In genomic region chr3:21564847-21565485, GRCm38 (mm10) we compare ENCODE assay signal across 8 mouse cellular contexts.
DNase-seq lines count a peak whose midpoint lies in the region; ATAC-seq lines count a peak whose summit lies in the region.

No protein-coding gene starts in this region.

- H3K9me3 ChIP-seq in kidney, embryonic 15.5 days (replicated peaks): no peaks in the 10 kb centered on the region
- H3K9me3 ChIP-seq in embryonic facial prominence, embryonic 13.5 days: no peaks in the 10 kb centered on the region
- no peaks in the 10 kb centered on the region for H3K9me3 ChIP-seq in heart, embryonic 14.5 days (ENCODE audit: control insufficient read depth, low read length)
- H3K9me3 ChIP-seq in midbrain, embryonic 12.5 days: no peaks in the 10 kb centered on the region

- peaks cover 30% of the 10 kb centered on the region for H3K4me1 ChIP-seq in kidney, embryonic 15.5 days
- H3K4me1 ChIP-seq in embryonic facial prominence, embryonic 13.5 days: peaks cover 20% of the 10 kb centered on the region
- peaks cover 15 to 19% of the 10 kb centered on the region in 2 experiments for H3K4me1 ChIP-seq in heart, embryonic 14.5 days (ENCODE audit: control insufficient read depth in 2 of 2, insufficient read depth in 2 of 2, low read length in 2 of 2)
- H3K4me1 ChIP-seq in midbrain, embryonic 12.5 days: peaks cover 14% of the 10 kb centered on the region

- ATAC-seq in kidney, embryonic 15.5 days (replicated peaks; ENCODE audit: low FRiP score): peak; percentile 90
- ATAC-seq in embryonic facial prominence, embryonic 13.5 days (ENCODE audit: insufficient number of reproducible peaks, insufficient read depth, low FRiP score, low TSS enrichment, low read depth): no peak
- ATAC-seq in heart, embryonic 14.5 days (ENCODE audit: insufficient number of reproducible peaks, insufficient read depth, low FRiP score, low read depth): peak; percentile 13; the same call in 1 of the 2 replicates
- ATAC-seq in midbrain, embryonic 12.5 days (ENCODE audit: low FRiP score, low read depth): no peak

- H3K27ac ChIP-seq in kidney, embryonic 15.5 days: peak overlapping the region; percentile 77
- H3K27ac ChIP-seq in embryonic facial prominence, embryonic 13.5 days: peak overlapping the region; percentile 80
- peak overlapping the region; percentile 73 to 79 for H3K27ac ChIP-seq in heart, embryonic 14.5 days (replicated peaks in 1 of 2; ENCODE audit: control insufficient read depth in 1 of 2, insufficient read depth in 1 of 2, low read depth in 2 of 2, low read length in 2 of 2)
- peak overlapping the region; percentile 72; the same call in 1 of the 2 replicates for H3K27ac ChIP-seq in midbrain, embryonic 12.5 days (replicated peaks)

- DNase-seq in kidney, adult 11 months: no peak
- no peak for DNase-seq in cerebellum, adult 9-11 months
- no peak for DNase-seq in adrenal gland, postnatal 4 days (ENCODE audit: low spot score in 2 of 2)
- no peak for DNase-seq in thymus, postnatal 14 days

- no peaks in the 10 kb centered on the region for H3K27me3 ChIP-seq in kidney, embryonic 15.5 days
- no peaks in the 10 kb centered on the region for H3K27me3 ChIP-seq in embryonic facial prominence, embryonic 13.5 days
- no peaks in the 10 kb centered on the region for H3K27me3 ChIP-seq in heart, embryonic 14.5 days (ENCODE audit: control insufficient read depth, insufficient read depth, low read length)
- no peaks in the 10 kb centered on the region for H3K27me3 ChIP-seq in midbrain, embryonic 12.5 days

- H3K36me3 ChIP-seq in kidney, embryonic 15.5 days: no peaks in the 10 kb centered on the region
- no peaks in the 10 kb centered on the region for H3K36me3 ChIP-seq in embryonic facial prominence, embryonic 13.5 days
- no peaks in the 10 kb centered on the region for H3K36me3 ChIP-seq in heart, embryonic 14.5 days (ENCODE audit: control insufficient read depth, insufficient read depth, low read length)
- H3K36me3 ChIP-seq in midbrain, embryonic 12.5 days: no peaks in the 10 kb centered on the region

- 21% methylated on average over 4 of the region's 4 CpGs for WGBS in kidney, embryonic 15.5 days
- 35% methylated on average over 4 of the region's 4 CpGs for WGBS in embryonic facial prominence, embryonic 13.5 days
- WGBS in heart, embryonic 14.5 days: 26% methylated on average over 4 of the region's 4 CpGs
- 47% methylated on average over 4 of the region's 4 CpGs for WGBS in midbrain, embryonic 12.5 days

- no peak overlapping the region for H3K4me3 ChIP-seq in kidney, embryonic 15.5 days (replicated peaks)
- no peak overlapping the region for H3K4me3 ChIP-seq in embryonic facial prominence, embryonic 13.5 days
- H3K4me3 ChIP-seq in heart, embryonic 14.5 days (ENCODE audit: control insufficient read depth in 1 of 2, insufficient read depth in 1 of 2, low read depth in 1 of 2, low read length in 2 of 2): no peak overlapping the region
- no peak overlapping the region for H3K4me3 ChIP-seq in midbrain, embryonic 12.5 days

- H3K9ac ChIP-seq in kidney, embryonic 15.5 days: no peak overlapping the region
- H3K9ac ChIP-seq in embryonic facial prominence, embryonic 13.5 days: no peak overlapping the region
- H3K9ac ChIP-seq in heart, embryonic 14.5 days (ENCODE audit: low read length): no peak overlapping the region
- no peak overlapping the region for H3K9ac ChIP-seq in midbrain, embryonic 12.5 days (replicated peaks)

- 0 out of 2 replicates have a peak overlapping the region, but pooled peaks have one; percentile 8 for H3K4me2 ChIP-seq in kidney, embryonic 15.5 days
- peak overlapping the region; percentile 26; the same call in 1 of the 2 replicates for H3K4me2 ChIP-seq in embryonic facial prominence, embryonic 13.5 days
- peak overlapping the region; percentile 33 for H3K4me2 ChIP-seq in heart, embryonic 14.5 days (ENCODE audit: low read length)
- H3K4me2 ChIP-seq in midbrain, embryonic 12.5 days (replicated peaks): no peak overlapping the region

Comparison
In these comparisons a context has a peak if more than half of its experiments do, and no peak if none do; other contexts are left out.
1. ATAC-seq: peak in kidney, embryonic 15.5 days (single experiment) and heart, embryonic 14.5 days (single experiment); none in embryonic facial prominence, embryonic 13.5 days (single experiment) and midbrain, embryonic 12.5 days (single experiment).
2. Peak in every context shown above with its lines, with median percentiles within 50 percentile points of each other: H3K27ac ChIP-seq.